Mouse (Mus musculus): ENCODE results near the gene Kl. TPM values are rescaled to one million over a fixed set of nuclear protein-coding genes. Genes with fewer than 3 reads are reported as not detected.

Kl gene
- total and polyA plus RNA-seq, 3 experiments = 0.16 TPM; not detected in 2

GRCm38 (mm10) chr5:151018959-151019358, 66.6 kb downstream of the Kl start:
- ATAC-seq (ENCODE audit: extremely low read depth, insufficient number of reproducible peaks, low FRiP score, poor library complexity, severe bottlenecking) = no peak
- TF ChIP-seq POLR2AphosphoS5 (IDR thresholded peaks at IDR 0.05; ENCODE audit: insufficient replicate concordance, low read depth, low read length) (no peak), GATA2 (IDR thresholded peaks at IDR 0.05; ENCODE audit: borderline replicate concordance, low read depth, low read length) (no peak), GATA1 (IDR thresholded peaks at IDR 0.05; ENCODE audit: borderline replicate concordance, low read length) (no peak), TAL1 (conservative IDR thresholded peaks at IDR 0.05; ENCODE audit: low read depth, low read length) (no peak), CTCF (IDR thresholded peaks at IDR 0.05; ENCODE audit: low read depth, low read length) (no peak)
- no peak overlapping the region for H3K4me3 ChIP-seq (ENCODE audit: low read depth, low read length)
- no peak for DNase-seq (ENCODE audit: low spot score)
- no peaks in the 10 kb centered on the region for H3K36me3 ChIP-seq (replicated peaks)
- H3K9me3 ChIP-seq (replicated peaks) = peaks cover 29% of the 10 kb centered on the region
- no peaks in the 10 kb centered on the region for H3K4me1 ChIP-seq (ENCODE audit: insufficient read depth, low read depth, low read length)
- no peaks in the 10 kb centered on the region for H3K27me3 ChIP-seq (ENCODE audit: insufficient read depth, low read length)

DNA sequence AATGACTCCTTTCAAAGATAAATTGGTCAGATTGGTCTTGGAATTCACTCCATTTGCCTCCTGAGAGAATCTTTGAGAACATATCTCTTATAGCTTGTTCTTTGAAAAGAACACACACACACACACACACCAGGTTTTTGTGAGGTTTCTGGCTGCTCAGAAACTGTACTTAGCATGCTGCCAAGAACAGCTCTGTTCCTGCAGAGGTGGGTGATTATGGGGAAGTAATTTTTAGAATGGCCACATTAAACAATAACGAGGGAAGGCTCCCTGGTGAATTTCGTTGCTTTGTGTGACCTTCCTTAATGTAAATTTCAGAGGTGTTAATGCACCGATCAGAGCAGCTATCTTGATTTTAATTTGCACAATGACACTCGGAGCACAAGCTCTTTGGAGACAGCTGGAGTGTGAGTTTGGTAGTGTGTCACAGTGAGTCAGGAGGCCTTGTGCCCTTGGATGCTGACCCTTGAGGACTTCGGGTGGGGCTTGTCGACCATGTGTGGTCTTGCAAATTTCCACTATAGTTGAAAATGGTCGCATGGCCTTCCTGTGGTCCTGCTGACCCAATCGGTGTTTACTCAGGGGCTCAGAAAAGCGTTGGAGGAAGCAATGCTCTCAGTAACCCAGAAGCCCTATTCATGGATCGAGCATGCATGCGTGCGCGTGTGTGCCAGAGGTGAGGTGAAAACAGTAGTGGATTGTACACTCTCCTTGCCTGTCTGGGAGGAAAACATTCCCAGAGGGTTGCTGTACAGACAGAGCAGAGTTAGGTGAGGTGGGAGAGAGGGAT, 67.8 kb downstream of the Kl start:
- Histone ChIP-seq H3K4me1 (ENCODE audit: insufficient read depth, low read depth, low read length) (no peaks in the 10 kb centered on the region), H3K9me3 (replicated peaks) (peaks cover 29% of the 10 kb centered on the region), H3K27me3 (ENCODE audit: insufficient read depth, low read length) (no peaks in the 10 kb centered on the region), H3K36me3 (replicated peaks) (no peaks in the 10 kb centered on the region), H3K4me3 (ENCODE audit: low read depth, low read length) (no peak overlapping the region)
- DNase-seq (ENCODE audit: low spot score) (no peak), ATAC-seq (ENCODE audit: extremely low read depth, insufficient number of reproducible peaks, low FRiP score, poor library complexity, severe bottlenecking) (no peak)
- TF ChIP-seq GATA1 (IDR thresholded peaks at IDR 0.05; ENCODE audit: borderline replicate concordance, low read length) = no peak
- no peak for TF ChIP-seq CTCF (IDR thresholded peaks at IDR 0.05; ENCODE audit: low read depth, low read length)
- TF ChIP-seq GATA2 (IDR thresholded peaks at IDR 0.05; ENCODE audit: borderline replicate concordance, low read depth, low read length) = no peak
- no peak for TF ChIP-seq TAL1 (conservative IDR thresholded peaks at IDR 0.05; ENCODE audit: low read depth, low read length)
- TF ChIP-seq POLR2AphosphoS5 (IDR thresholded peaks at IDR 0.05; ENCODE audit: insufficient replicate concordance, low read depth, low read length) = no peak

GRCm38 (mm10) chr5:151020831-151021230, 68.4 kb downstream of the Kl start:
- TF ChIP-seq GATA2 (IDR thresholded peaks at IDR 0.05; ENCODE audit: borderline replicate concordance, low read depth, low read length) = no peak
- no peak for TF ChIP-seq POLR2AphosphoS5 (IDR thresholded peaks at IDR 0.05; ENCODE audit: insufficient replicate concordance, low read depth, low read length)
- H3K9me3 ChIP-seq (replicated peaks) = peaks cover 32% of the 10 kb centered on the region
- no peaks in the 10 kb centered on the region for H3K27me3 ChIP-seq (ENCODE audit: insufficient read depth, low read length)
- ATAC-seq (ENCODE audit: extremely low read depth, insufficient number of reproducible peaks, low FRiP score, poor library complexity, severe bottlenecking) (no peak), DNase-seq (ENCODE audit: low spot score) (no peak)
- H3K4me3 ChIP-seq (ENCODE audit: low read depth, low read length) = no peak overlapping the region
- H3K36me3 ChIP-seq (replicated peaks) = no peaks in the 10 kb centered on the region
- H3K4me1 ChIP-seq (ENCODE audit: insufficient read depth, low read depth, low read length) = no peaks in the 10 kb centered on the region

DNA sequence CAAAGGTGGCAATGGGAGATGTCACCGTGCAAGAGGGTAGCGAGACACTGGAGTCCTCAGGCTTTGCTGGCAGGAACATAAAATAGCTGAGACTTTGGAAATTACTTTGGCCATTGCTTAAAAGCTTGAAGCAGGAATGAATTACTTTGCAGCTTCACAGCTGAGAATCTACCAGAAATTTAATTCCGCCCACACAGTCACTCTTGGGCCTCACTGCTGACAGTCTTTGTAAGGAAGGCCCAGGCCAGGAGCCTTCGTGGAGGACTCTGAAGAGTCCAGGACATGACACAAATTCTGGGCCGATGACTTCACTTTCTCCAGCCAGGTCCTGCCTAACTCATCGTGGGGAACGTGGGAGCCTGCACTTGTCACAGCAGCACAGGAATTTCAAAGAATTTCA, 69.6 kb downstream of the Kl start:
- H3K27me3 ChIP-seq (ENCODE audit: insufficient read depth, low read length) = no peaks in the 10 kb centered on the region
- TF ChIP-seq POLR2AphosphoS5 (IDR thresholded peaks at IDR 0.05; ENCODE audit: insufficient replicate concordance, low read depth, low read length) = no peak
- TF ChIP-seq GATA1 (IDR thresholded peaks at IDR 0.05; ENCODE audit: borderline replicate concordance, low read length) = no peak
- TF ChIP-seq TAL1 (conservative IDR thresholded peaks at IDR 0.05; ENCODE audit: low read depth, low read length) = no peak
- TF ChIP-seq CTCF (IDR thresholded peaks at IDR 0.05; ENCODE audit: low read depth, low read length) = no peak
- no peak for TF ChIP-seq GATA2 (IDR thresholded peaks at IDR 0.05; ENCODE audit: borderline replicate concordance, low read depth, low read length)
- peaks cover 38% of the 10 kb centered on the region for H3K9me3 ChIP-seq (replicated peaks)
- H3K36me3 ChIP-seq (replicated peaks) = no peaks in the 10 kb centered on the region
- ATAC-seq (ENCODE audit: extremely low read depth, insufficient number of reproducible peaks, low FRiP score, poor library complexity, severe bottlenecking) (no peak), DNase-seq (ENCODE audit: low spot score) (no peak)
- no peak overlapping the region for H3K4me3 ChIP-seq (ENCODE audit: low read depth, low read length)
- H3K4me1 ChIP-seq (ENCODE audit: insufficient read depth, low read depth, low read length) = no peaks in the 10 kb centered on the region

DNA sequence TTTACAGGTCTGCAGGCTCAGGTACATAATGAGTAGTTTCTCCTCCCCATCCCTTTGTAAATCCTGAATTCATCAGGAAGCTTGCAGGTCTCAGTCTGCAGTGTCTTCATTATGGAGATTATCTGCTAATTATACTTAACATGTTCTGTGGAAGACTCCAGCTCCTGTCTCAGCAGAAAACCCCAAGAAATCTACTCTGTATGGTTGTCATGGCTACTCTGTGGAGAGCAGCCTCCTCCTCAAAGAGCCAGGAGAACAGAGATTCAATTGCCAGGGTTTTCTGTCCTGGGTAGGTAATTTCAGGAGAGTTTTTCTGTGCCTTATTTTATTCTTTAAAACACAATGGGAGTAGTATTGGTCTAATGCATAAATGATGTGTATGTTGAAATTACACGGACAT, 70.5 kb downstream of the Kl start:
- no peaks in the 10 kb centered on the region for H3K36me3 ChIP-seq (replicated peaks)
- H3K27me3 ChIP-seq (ENCODE audit: insufficient read depth, low read length) = no peaks in the 10 kb centered on the region
- H3K9me3 ChIP-seq (replicated peaks) = peaks cover 34% of the 10 kb centered on the region
- H3K4me3 ChIP-seq (ENCODE audit: low read depth, low read length) = no peak overlapping the region
- no peak for ATAC-seq (ENCODE audit: extremely low read depth, insufficient number of reproducible peaks, low FRiP score, poor library complexity, severe bottlenecking)
- no peaks in the 10 kb centered on the region for H3K4me1 ChIP-seq (ENCODE audit: insufficient read depth, low read depth, low read length)
- no peak for TF ChIP-seq GATA1 (IDR thresholded peaks at IDR 0.05; ENCODE audit: borderline replicate concordance, low read length)
- TF ChIP-seq POLR2AphosphoS5 (IDR thresholded peaks at IDR 0.05; ENCODE audit: insufficient replicate concordance, low read depth, low read length) = no peak
- TF ChIP-seq CTCF (IDR thresholded peaks at IDR 0.05; ENCODE audit: low read depth, low read length) = no peak
- TF ChIP-seq TAL1 (conservative IDR thresholded peaks at IDR 0.05; ENCODE audit: low read depth, low read length) = no peak
- TF ChIP-seq GATA2 (IDR thresholded peaks at IDR 0.05; ENCODE audit: borderline replicate concordance, low read depth, low read length) = no peak
- no peak for DNase-seq (ENCODE audit: low spot score)

DNA sequence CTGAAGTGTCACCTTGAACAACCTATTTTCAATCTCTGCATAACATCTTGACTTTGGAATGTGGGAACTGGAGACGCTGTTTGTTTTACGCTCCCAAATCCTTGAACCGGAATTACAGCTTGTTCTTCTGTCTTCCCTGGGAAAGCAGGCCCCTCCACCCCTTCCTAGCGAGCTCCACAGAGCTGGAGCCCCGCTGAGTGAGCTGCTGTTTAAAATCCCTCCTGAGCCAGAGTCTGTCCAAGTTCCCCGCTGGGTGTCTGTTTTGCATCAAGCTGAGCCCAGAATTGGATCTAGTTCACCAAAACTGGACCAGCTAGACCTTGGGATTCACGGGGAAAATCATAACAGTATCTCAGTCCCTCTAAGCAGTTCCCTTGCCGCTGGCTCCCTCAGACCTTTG, 71.1 kb downstream of the Kl start:
- Histone ChIP-seq H3K4me3 (ENCODE audit: low read depth, low read length) (no peak overlapping the region), H3K9me3 (replicated peaks) (peaks cover 34% of the 10 kb centered on the region), H3K27me3 (ENCODE audit: insufficient read depth, low read length) (no peaks in the 10 kb centered on the region), H3K36me3 (replicated peaks) (no peaks in the 10 kb centered on the region), H3K4me1 (ENCODE audit: insufficient read depth, low read depth, low read length) (no peaks in the 10 kb centered on the region)
- no peak for DNase-seq (ENCODE audit: low spot score)
- ATAC-seq (ENCODE audit: extremely low read depth, insufficient number of reproducible peaks, low FRiP score, poor library complexity, severe bottlenecking) = no peak
- no peak for TF ChIP-seq CTCF (IDR thresholded peaks at IDR 0.05; ENCODE audit: low read depth, low read length)
- TF ChIP-seq GATA1 (IDR thresholded peaks at IDR 0.05; ENCODE audit: borderline replicate concordance, low read length) = no peak
- TF ChIP-seq TAL1 (conservative IDR thresholded peaks at IDR 0.05; ENCODE audit: low read depth, low read length) = no peak
- no peak for TF ChIP-seq POLR2AphosphoS5 (IDR thresholded peaks at IDR 0.05; ENCODE audit: insufficient replicate concordance, low read depth, low read length)
- TF ChIP-seq GATA2 (IDR thresholded peaks at IDR 0.05; ENCODE audit: borderline replicate concordance, low read depth, low read length) = no peak

Data from G1E (cell line).